Mouse (Mus musculus) ZHBTc4 (cell line): ENCODE data around the gene Pomc.
"Not testable (repeated sequence)": the region's sequence is repeated elsewhere in the genome, so short reads cannot be mapped to it uniquely, and the experiment has no call there.

Experiments used
- DNase-seq: peaks from one replicate; pipeline ENCODE4 v3.0.0-alpha.2; 2011; ENCODE audit warnings: low read depth, low spot score

Pomc gene

GRCm38 (mm10) chr12:3954651-3955050 lies at the start of gene Pomc:
Pomc (plus strand) TSS chr12:3954951.
- DNase-seq: peak; percentile 28

- no peak for DNase-seq
These were observed 49.3 kb upstream of the Pomc start for GRCm38 (mm10) chr12:3905436-3905835.

GRCm38 (mm10) chr12:3906308-3906707 lies 48.4 kb upstream of the Pomc start:
- peak; percentile 63 for DNase-seq

GRCm38 (mm10) chr12:3907008-3907407 lies 47.7 kb upstream of the Pomc start:
- no peak for DNase-seq

- DNase-seq: no peak
These were observed 47.3 kb upstream of the Pomc start for GRCm38 (mm10) chr12:3907418-3907817.

DNA sequence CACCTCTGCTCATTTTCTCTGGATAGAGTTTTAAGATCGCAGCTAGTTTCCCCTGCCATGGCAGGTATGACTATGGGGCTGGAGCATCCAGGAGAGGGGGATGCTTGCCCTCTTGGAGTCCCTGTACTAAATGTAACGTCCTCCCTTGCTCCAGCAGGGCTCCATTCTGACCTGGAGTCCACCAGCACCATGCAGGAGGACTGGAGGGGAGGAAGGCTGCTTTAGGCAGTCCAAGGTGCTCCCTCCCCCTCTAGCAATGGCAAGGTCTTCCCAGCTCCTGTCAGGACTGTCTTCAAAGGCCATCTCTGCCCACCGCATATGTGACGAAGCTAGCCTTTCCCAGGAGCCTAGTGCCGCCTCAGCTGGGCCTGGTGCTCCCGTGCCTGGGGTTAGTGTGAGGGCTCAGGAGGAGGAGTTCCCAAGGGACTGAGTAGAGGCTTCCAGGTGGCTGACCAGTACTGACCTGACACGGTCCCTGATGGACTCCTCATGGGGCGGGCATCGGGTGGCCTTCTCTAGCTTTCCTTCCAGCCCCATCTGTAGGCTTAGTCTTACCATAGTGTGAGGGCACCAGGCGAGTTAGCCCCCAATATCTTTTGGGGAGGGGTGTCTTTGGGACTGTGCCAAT lies 44.2 kb upstream of the Pomc start:
- DNase-seq: no peak

DNA sequence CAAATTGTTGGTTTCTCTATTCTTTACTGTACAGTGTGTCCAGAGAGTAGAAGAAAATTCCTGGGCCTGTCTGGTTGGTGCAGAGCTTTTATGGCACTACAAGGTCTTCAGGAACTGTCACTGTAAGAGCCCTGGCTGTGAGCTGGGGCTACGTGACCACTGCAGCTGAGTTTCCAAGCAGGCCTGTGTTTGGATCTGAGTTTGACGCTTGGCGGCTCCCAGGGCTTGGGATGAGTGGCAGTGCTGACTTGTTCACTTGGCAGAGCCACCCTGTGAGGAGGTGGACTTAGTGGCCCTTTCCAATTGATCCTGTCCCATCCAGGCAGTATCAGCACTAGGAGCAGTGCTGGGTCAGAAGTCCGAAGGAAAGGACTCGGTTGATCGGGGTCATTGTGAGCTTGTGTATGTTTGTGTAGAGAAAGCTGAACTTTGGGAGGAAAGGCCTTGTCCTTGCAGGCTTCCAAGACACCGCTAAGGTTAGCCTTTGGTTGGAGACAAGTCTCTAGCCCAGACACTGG lies 42.9 kb upstream of the Pomc start:
- no peak for DNase-seq

GRCm38 (mm10) chr12:3915852-3916251 lies 38.9 kb upstream of the Pomc start:
- DNase-seq: no peak

- DNase-seq: no peak
These were observed 36.9 kb upstream of the Pomc start for GRCm38 (mm10) chr12:3917668-3918341.

DNA sequence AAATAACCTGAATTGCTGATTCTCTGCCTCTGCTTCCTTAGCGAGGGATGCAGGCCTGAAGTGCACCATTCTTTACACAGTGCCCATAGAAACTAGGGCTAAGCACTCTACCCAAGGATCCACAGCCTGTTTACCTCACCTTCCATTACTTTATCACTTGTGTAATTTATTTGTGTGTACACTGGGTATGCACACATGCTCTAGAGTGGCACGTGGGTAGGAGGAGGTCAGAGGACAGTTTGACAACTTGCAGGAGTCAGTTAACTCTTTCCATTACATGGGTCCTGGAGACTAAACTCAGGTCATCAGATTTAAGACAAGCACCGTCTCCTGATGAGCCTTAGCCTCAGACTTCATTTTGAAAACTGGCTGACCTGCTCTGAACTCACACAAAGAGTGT lies 36.2 kb upstream of the Pomc start:
- DNase-seq: no peak

DNA sequence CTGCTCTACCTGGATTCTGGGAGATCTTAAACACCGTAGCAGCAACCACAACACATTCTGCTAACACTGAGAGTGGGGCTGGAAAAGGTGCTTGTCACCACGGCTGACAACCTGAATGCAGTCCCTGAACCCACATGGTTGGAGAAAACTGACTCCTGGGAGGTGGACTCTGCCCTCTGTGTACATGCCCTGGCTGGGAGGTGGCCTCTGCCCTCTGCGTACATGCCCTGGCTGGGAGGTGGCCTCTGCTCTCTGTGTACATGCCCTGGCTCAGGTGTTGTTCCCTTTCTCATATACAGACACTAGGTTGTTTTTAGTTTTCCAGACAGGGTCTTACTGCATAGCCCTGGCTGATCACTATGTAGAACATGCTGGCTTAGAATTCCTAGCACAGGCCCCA lies 35.3 kb upstream of the Pomc start:
- DNase-seq: no peak

DNA sequence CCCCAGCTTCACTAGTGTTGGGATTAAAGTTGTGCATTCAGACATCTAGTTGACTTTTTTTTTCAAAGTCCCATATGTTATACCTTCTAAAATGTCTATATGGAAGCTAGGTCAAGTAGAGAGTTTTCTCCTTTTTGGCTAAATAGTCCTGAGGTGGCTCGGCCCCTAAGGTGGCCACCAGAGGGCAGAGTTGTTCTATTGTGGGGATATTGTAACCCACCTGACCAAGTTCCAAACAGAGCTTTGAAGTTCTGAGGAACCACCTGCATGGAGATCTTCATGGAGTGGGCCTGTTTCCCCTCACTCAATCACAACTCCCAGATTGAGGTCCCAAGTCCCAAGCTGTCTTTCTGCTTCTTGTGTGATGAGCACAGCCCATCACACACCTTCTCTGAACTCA lies 28.6 kb upstream of the Pomc start:
- peak; percentile 70 for DNase-seq

GRCm38 (mm10) chr12:3928841-3929240 lies 25.9 kb upstream of the Pomc start:
- DNase-seq: no peak

DNA sequence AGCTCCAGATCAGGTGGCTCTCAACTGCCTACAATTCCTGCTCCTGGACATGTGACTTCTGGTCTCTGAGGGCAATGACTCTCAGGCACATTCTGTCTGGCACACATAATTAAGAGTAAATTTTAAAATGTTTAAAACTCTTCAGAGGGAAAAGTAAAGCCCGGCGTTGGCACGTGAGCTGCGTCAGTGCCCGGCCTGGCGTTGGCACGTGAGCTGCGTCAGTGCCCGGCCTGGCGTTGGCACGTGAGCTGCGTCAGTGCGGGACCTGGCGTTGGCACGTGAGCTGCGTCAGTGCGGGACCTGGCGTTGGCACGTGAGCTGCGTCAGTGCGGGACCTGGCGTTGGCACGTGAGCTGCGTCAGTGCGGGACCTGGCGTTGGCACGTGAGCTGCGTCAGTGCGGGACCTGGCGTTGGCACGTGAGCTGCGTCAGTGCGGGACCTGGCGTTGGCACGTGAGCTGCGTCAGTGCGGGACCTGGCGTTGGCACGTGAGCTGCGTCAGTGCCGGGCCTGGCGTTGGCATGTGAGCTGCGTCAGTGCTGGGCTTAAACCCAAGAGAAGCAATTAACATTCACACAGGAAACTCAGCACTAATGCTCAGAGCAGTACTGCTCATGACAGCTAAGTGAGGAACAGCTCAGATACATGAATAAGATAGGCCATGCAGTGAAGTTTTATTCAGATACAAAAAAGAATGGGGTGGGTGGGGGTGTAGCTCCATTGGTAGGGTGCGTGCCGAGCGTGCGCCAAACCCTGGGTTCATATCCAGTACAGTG lies 24.5 kb upstream of the Pomc start:
- not testable (repeated sequence) for DNase-seq

DNA sequence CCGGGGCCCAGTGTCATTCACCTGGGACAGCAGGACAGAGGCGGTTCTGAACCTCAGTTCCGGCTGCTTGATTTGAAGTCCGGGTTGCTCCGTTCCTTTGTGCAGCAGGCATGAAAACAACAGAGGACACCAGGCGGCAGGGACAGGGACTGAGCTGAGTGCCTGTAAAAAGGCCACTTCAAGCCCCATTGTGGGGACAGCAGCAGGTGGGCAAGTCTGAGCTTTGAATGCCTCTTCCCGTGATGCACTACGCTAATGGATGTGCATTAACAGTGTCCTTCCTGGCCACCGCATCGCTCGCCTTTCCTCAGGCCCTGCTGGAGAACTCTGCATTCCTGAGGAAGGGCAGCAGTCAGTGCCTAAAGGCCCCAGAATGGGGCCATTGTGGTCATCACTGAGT lies 12.7 kb upstream of the Pomc start:
- DNase-seq: no peak

- DNase-seq: no peak
These were observed 10.2 kb upstream of the Pomc start for GRCm38 (mm10) chr12:3944454-3945073.

DNA sequence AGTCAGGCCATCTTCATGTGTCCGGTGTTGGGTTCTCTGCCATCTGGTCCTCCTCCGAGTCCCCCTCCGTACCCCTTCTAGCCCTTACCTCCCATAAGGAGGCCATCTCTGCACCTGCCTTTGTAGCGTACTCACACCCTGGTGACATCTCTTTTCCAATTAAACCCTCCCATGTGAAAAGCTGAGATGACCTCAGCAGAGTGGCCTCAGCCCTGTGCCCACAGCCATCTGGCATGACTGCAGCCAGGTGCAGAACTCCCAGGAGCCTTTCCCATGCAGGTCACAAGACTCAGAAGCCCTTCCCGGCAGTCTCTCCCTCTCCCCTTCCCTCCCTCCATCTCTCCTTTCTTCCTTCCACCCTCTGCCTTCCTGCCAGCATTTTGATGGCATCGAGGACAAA lies 7.2 kb upstream of the Pomc start:
- no peak for DNase-seq

DNA sequence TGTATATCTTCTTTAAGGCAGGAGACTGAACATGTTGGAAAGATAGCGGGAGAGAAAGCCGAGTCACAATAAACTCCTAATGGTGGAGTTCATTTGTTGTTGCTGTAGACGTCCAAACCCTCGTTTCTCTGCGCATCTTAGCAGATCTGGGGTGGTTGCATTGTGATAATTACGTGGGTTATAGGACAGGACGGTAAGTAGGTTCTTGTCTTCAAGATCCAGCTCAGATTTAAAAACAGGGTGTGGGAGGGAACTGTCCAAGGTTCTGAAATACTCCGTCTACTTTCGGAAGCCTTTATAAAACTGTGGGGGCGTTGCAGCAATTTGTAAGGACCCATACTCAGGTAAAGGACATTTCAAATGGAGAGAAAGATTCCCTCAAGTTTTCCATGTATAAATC lies 620 bp downstream of the Pomc start:
- peak; percentile 51 for DNase-seq

DNA sequence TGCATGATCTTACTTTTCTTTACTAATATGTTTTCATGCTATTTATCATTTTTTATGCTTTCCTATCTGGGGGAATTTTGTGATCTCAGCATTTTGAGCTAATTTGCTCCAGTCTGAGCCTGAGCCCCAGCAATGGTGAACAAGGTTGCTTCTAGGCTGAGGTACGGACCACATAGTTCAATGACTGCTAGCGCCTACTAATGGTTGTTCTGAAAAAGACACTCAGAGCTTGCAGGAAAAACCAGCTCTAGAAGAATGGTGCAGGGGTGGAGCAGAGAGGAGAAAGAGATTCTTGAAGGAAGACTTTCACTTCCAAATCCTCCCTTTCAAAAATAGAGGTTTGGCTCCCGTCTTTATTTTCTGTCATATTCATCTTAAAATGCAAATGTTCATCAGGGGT lies 1.6 kb downstream of the Pomc start:
- peak; percentile 76 for DNase-seq

DNA sequence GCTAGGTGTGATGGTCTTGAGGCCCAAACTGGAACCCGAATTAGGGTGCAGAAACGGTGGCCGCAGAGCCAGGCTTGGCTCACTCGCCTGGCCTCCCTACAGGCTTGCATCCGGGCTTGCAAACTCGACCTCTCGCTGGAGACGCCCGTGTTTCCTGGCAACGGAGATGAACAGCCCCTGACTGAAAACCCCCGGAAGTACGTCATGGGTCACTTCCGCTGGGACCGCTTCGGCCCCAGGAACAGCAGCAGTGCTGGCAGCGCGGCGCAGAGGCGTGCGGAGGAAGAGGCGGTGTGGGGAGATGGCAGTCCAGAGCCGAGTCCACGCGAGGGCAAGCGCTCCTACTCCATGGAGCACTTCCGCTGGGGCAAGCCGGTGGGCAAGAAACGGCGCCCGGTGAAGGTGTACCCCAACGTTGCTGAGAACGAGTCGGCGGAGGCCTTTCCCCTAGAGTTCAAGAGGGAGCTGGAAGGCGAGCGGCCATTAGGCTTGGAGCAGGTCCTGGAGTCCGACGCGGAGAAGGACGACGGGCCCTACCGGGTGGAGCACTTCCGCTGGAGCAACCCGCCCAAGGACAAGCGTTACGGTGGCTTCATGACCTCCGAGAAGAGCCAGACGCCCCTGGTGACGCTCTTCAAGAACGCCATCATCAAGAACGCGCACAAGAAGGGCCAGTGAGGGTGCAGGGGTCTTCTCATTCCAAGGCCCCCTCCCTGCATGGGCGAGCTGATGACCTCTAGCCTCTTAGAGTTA lies 5.2 kb downstream of the Pomc start:
- peak; percentile 97 for DNase-seq

DNA sequence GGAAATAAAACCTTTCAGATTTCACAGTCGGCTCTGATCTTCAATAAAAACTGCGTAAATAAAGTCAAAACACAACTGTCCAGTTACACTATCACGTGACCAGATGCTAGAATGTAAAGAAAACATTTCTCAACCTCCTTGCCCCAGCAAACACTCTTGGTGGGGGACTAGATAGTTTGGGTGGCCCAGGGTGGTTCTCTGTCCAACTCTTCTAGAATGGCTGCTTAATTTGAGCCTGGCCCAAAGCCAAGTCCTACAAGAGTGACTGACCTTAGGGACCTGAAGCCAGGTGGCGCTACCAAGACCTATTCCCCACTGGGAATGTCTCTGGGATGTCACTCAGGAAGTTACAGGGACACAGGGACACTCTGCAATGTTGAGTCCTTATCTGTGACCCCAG lies 5.8 kb downstream of the Pomc start:
- DNase-seq: peak; percentile 67
